Mouse (Mus musculus) CH12.LX (cell line): Measurements from ENCODE around the gene Ankrd24. TPM values are rescaled to one million over a fixed set of nuclear protein-coding genes. Genes with fewer than 3 reads are reported as not detected.

ENCODE experiments used
- DNase-seq: peaks from one replicate; pipeline ENCODE4 v3.0.0-alpha.2; 2013; ENCODE audit errors: extremely low read depth
- H3K27ac ChIP-seq: 2 replicates; pipeline ENCODE4 v1.5.1; 2012; ENCODE audit warnings: low read depth, mild to moderate bottlenecking, control low read depth, moderate library complexity; ENCODE audit not compliant: insufficient read depth
- H3K27me3 ChIP-seq: replicated peaks from 2 replicates; pipeline ENCODE3; 2012; ENCODE audit warnings: inconsistent platforms
- H3K36me3 ChIP-seq, 2 experiments: replicated peaks in 1 of 2; 2 replicates each; pipeline versions ENCODE3 to v1.6.1; 2012; ENCODE audit warnings: inconsistent platforms in 1 of 2, low read length in 1 of 2, mild to moderate bottlenecking in 1 of 2, mixed read lengths in 1 of 2, moderate library complexity in 1 of 2; ENCODE audit not compliant: control insufficient read depth in 1 of 2, insufficient read depth in 1 of 2
- H3K4me1 ChIP-seq, 2 experiments: 2 replicates each; pipeline ENCODE4 v1.6.1; 2012; ENCODE audit warnings: inconsistent platforms in 1 of 2, moderate library complexity in 1 of 2; ENCODE audit not compliant: insufficient read depth in 2 of 2, control insufficient read depth in 1 of 2
- H3K4me2 ChIP-seq: 2 replicates; pipeline ENCODE4 v1.6.1; 2012; ENCODE audit warnings: low read depth, mild to moderate bottlenecking, control low read depth; ENCODE audit not compliant: poor library complexity, insufficient read depth, severe bottlenecking
- H3K4me3 ChIP-seq, 3 experiments: fragments of 150-350 bp in 1 of 3; sonication (generic) in 1 of 3; replicated peaks in 1 of 3; 2 replicates each; pipeline versions ENCODE3 to v1.5.1; 2011 to 2012; ENCODE audit warnings: low read depth in 2 of 3, low read length in 2 of 3, mild to moderate bottlenecking in 2 of 3, moderate library complexity in 2 of 3, control low read depth in 1 of 3, improper control_type of control experiment in 1 of 3, inconsistent platforms in 1 of 3, mixed read lengths in 1 of 3; ENCODE audit not compliant: poor library complexity in 1 of 3
- H3K79me2 ChIP-seq: replicated peaks from 2 replicates; pipeline ENCODE4 v1.6.1; 2012; ENCODE audit warnings: mild to moderate bottlenecking, moderate library complexity; ENCODE audit not compliant: control insufficient read depth, poor library complexity, insufficient read depth, severe bottlenecking; ENCODE audit errors: extremely low read depth
- H3K9ac ChIP-seq: 2 replicates; pipeline ENCODE4 v1.6.1; 2012; ENCODE audit warnings: low read depth, mild to moderate bottlenecking, control low read depth, moderate library complexity; ENCODE audit not compliant: insufficient read depth
- H3K9me3 ChIP-seq: replicated peaks from 2 replicates; pipeline ENCODE3; 2012; ENCODE audit warnings: low read length, inconsistent platforms, mixed read lengths
- GABPA ChIP-seq: IDR thresholded peaks from 2 replicates; pipeline ENCODE4 v1.6.1; 2012; ENCODE audit warnings: low read depth, low read length, improper control_type of control experiment, inconsistent platforms; ENCODE audit not compliant: insufficient replicate concordance
- IRF4 ChIP-seq: IDR thresholded peaks from 2 replicates; pipeline ENCODE4 v1.6.1; 2014; ENCODE audit warnings: low read depth, mild to moderate bottlenecking, inconsistent platforms, low read length, improper control_type of control experiment
- MAFK ChIP-seq: IDR thresholded peaks from 2 replicates; pipeline ENCODE4 v1.6.1; 2011; ENCODE audit warnings: low read length, improper control_type of control experiment; ENCODE audit not compliant: insufficient replicate concordance
- MEF2A ChIP-seq: IDR thresholded peaks from 2 replicates; pipeline ENCODE4 v1.6.1; 2014; ENCODE audit warnings: low read depth, mild to moderate bottlenecking, inconsistent platforms, low read length, improper control_type of control experiment, borderline replicate concordance
- MYC ChIP-seq: IDR thresholded peaks from 2 replicates; pipeline ENCODE4 v1.6.1; 2011; ENCODE audit warnings: low read depth, mild to moderate bottlenecking, improper control_type of control experiment, low read length
- NELFE ChIP-seq: IDR thresholded peaks from 2 replicates; pipeline ENCODE4 v1.6.1; 2011; ENCODE audit warnings: low read depth, low read length, improper control_type of control experiment
- PAX5 ChIP-seq: IDR thresholded peaks from 2 replicates; pipeline ENCODE4 v1.6.1; 2012; ENCODE audit warnings: low read length, inconsistent platforms, mixed read lengths
- POLR2A ChIP-seq: IDR thresholded peaks from 2 replicates; pipeline ENCODE4 v1.6.1; 2011; ENCODE audit warnings: low read depth, mild to moderate bottlenecking, improper control_type of control experiment, low read length
- POLR2AphosphoS2 ChIP-seq: IDR thresholded peaks from 2 replicates; pipeline ENCODE4 v1.6.1; 2011; ENCODE audit warnings: low read depth, low read length, improper control_type of control experiment
- RAD21 ChIP-seq: IDR thresholded peaks from 2 replicates; pipeline ENCODE4 v1.6.1; 2011; ENCODE audit warnings: low read depth, mild to moderate bottlenecking, low read length, improper control_type of control experiment, moderate library complexity
- SMC3 ChIP-seq: IDR thresholded peaks from 2 replicates; pipeline ENCODE4 v1.6.1; 2011; ENCODE audit warnings: low read depth, low read length, improper control_type of control experiment
- TBP ChIP-seq: conservative IDR thresholded peaks from 2 replicates; pipeline ENCODE4 v1.6.1; 2011; ENCODE audit warnings: low read depth, low read length, improper control_type of control experiment
- TCF12 ChIP-seq: IDR thresholded peaks from 2 replicates; pipeline ENCODE4 v1.6.1; 2014; ENCODE audit warnings: low read depth, mild to moderate bottlenecking, inconsistent platforms, low read length, improper control_type of control experiment
- USF2 ChIP-seq: conservative IDR thresholded peaks from 2 replicates; pipeline ENCODE4 v1.6.1; 2011; ENCODE audit warnings: low read depth, low read length, improper control_type of control experiment
- ZC3H11A ChIP-seq: IDR thresholded peaks from 2 replicates; pipeline ENCODE4 v1.6.1; 2012; ENCODE audit warnings: low read depth, mild to moderate bottlenecking, inconsistent platforms, low read length, improper control_type of control experiment
- ZKSCAN1 ChIP-seq: IDR thresholded peaks from 2 replicates; pipeline ENCODE4 v1.6.1; 2012; ENCODE audit warnings: low read depth, inconsistent platforms, low read length, improper control_type of control experiment, borderline replicate concordance
- dilution Hi-C: fragments of 300-500 bp; cut with MboI; formaldehyde crosslinking; loops from 2 replicates; pipeline ENCODE4 v1.14.3; 2020; ENCODE audit warnings: low sequenced_read_pairs; ENCODE audit not compliant: extremely low pct_unique_long_range_greater_than_20kb, extremely low pct_ligation_motif_present
- in situ Hi-C: fragments of 300-500 bp; cut with MboI; formaldehyde crosslinking; loops from 3 replicates; pipeline ENCODE4 v1.14.3; 2019; ENCODE audit warnings: low sequenced_read_pairs, low pct_ligation_motif_present, low pct_unique_long_range_greater_than_20kb, mixed read lengths
- polyA plus RNA-seq: library from polyadenylated mRNA; unstranded; fragments of >175 nt; gene quantifications from 2 replicates; pipeline ENCODE4 v1.2.1, GENCODE M21; 2012; ENCODE audit warnings: low read depth; ENCODE audit not compliant: insufficient read length
- total RNA-seq, 2 experiments: library from RNA; depleted of rRNA; stranded (reverse); fragments of 300-350 nt in 1 of 2; fragments of >200 nt in 1 of 2; gene quantifications; 2 replicates each; pipeline ENCODE4 v1.2.3; 2012 to 2014

Gene Ankrd24
- total and polyA plus RNA-seq, 3 experiments = 3.7 to 5.4 (median 4.2) TPM

DNA sequence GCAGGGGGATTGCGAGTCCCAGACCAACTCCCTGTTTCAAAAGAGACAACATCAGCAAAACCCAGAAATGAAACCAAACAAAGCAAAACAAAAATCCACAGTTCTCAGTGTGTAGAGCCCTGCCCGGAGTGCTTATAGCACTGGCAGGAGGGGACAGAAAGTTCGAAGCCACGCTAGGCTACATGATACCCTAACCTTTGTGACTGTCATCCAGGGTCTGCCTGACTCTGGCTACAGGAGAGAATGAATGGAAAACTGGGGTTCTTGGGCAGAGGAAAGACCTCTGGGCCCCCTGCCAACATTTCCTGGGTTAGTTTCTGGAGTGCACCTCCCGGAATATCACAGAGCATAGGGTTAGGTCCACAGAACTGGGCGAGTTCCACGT lies 512 bp upstream of the Ankrd24 start:
- H3K9me3 ChIP-seq = no peaks in the 10 kb centered on the region
- in situ Hi-C loops (no loop called here), dilution Hi-C loops (no loop called here)
- H3K4me1 ChIP-seq = peaks cover 17 to 36% of the 10 kb centered on the region in 2 experiments
- no peak for TF ChIP-seq SMC3
- TF ChIP-seq TBP = no peak
- TF ChIP-seq PAX5 = no peak
- no peak for TF ChIP-seq ZKSCAN1
- no peak for TF ChIP-seq MEF2A
- TF ChIP-seq POLR2AphosphoS2 = no peak
- no peak for TF ChIP-seq NELFE
- TF ChIP-seq POLR2A = no peak
- no peak for TF ChIP-seq GABPA
- TF ChIP-seq RAD21 = no peak
- TF ChIP-seq MYC = no peak
- TF ChIP-seq ZC3H11A = no peak
- TF ChIP-seq MAFK = no peak
- TF ChIP-seq TCF12 = no peak
- TF ChIP-seq IRF4 = no peak
- no peak for TF ChIP-seq USF2
- peak overlapping the region; percentile 85 for H3K27ac ChIP-seq
- peak overlapping the region; percentile 69 for H3K9ac ChIP-seq
- peak overlapping the region; percentile 47 for H3K4me2 ChIP-seq
- peak overlapping the region; percentile 69 to 96 (median 78) for H3K4me3 ChIP-seq
- H3K79me2 ChIP-seq = no peaks in the 10 kb centered on the region
- peaks cover 24% of the 10 kb centered on the region for H3K27me3 ChIP-seq
- no peak for DNase-seq
- peaks cover 9 to 27% of the 10 kb centered on the region in 2 experiments for H3K36me3 ChIP-seq

DNA sequence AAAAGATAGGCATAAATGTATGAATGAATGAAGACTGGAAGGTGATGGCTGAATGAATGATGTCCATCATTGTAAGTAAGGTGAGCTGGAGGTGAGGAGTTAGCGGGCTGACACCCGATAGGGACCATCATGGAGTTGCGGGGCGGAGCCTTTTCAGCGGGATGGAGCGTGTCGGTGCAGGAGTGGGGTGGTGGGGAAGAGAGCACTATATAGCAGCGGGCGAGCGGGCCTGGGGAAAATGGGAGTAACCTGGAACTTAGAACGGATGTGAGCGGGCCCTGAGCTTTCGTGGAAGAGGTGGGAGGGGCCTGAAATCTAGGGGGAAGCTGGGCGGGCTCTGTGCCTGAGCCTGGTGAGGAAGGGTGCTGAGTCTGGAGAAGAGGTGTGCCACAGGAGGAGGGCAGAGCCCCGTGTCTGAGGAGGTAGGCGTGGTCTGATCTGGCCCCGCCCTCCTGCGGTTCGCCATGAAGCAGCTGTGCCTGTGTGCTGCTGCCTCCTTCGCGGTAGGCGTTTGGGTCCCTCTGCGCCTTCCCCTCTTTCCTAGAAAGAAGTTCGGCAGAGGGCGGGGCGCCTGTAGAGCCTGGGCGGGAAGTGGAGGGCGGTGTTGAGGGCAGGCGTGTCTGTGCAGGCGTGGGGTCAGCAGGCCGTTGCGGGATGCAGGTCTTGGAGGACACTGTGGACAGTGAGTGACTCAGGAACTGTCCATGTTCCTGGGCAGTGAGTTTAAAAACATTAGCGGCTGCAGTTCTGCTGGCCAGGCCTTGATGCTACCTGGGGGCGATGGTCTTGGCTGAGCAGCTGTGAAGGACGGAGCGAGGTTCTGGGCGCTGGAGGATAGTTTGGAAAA lies 5.1 kb downstream of the Ankrd24 start:
- dilution Hi-C loops = no loop called here
- TF ChIP-seq ZC3H11A (no peak), POLR2A (peak; percentile 42; the same call in 1 of the 2 replicates)
- no peaks in the 10 kb centered on the region for H3K36me3 ChIP-seq

More for the DNA sequence above, 5.1 kb downstream of the Ankrd24 start:
- peaks cover 3 to 12% of the 10 kb centered on the region in 2 experiments for H3K4me1 ChIP-seq
- peak overlapping the region; percentile 67; the same call in 1 of the 2 replicates for H3K4me2 ChIP-seq
- peak overlapping the region in 2 of 3 experiments; percentile 32 to 34 for H3K4me3 ChIP-seq
- no peak overlapping the region for H3K27ac ChIP-seq
- H3K27me3 ChIP-seq = peaks cover 67% of the 10 kb centered on the region
- in situ Hi-C loops = no loop called here
- peak; percentile 87 for DNase-seq
- no peaks in the 10 kb centered on the region for H3K9me3 ChIP-seq
- no peak overlapping the region for H3K9ac ChIP-seq
- no peaks in the 10 kb centered on the region for H3K79me2 ChIP-seq
